Mouse (Mus musculus): ENCODE results near the gene Dcdc2c. TPM values are rescaled to one million over a fixed set of nuclear protein-coding genes. Genes with fewer than 3 reads are reported as not detected.

Gene Dcdc2c
- polyA plus RNA-seq, 1 experiment from 2014 or later, result not detected

- no peaks in the 10 kb centered on the region for H3K36me3 ChIP-seq
- WGBS, result 11% methylated on average over 19 of the region's 19 CpGs
- peak; percentile 79 for DNase-seq (ENCODE audit: low spot score)
- H3K4me3 ChIP-seq, result peak overlapping the region; percentile 44
- H3K4me1 ChIP-seq (replicated peaks), result peaks cover 17% of the 10 kb centered on the region
- peaks cover 6% of the 10 kb centered on the region; the same call in 1 of the 2 replicates for H3K9me3 ChIP-seq
- no peaks in the 10 kb centered on the region for H3K27me3 ChIP-seq (ENCODE audit: insufficient read depth, poor library complexity, severe bottlenecking)
- peak overlapping the region; percentile 89 for H3K27ac ChIP-seq
Measured at GRCm38 (mm10) chr12:28431832-28432728, 120.1 kb downstream of the Dcdc2c start.

GRCm38 (mm10) chr12:28429856-28430255 lies 122.3 kb downstream of the Dcdc2c start:
- Histone ChIP-seq H3K4me3 (no peak overlapping the region), H3K4me1 (replicated peaks) (peaks cover 9% of the 10 kb centered on the region), H3K9me3 (peaks cover 6% of the 10 kb centered on the region; the same call in 1 of the 2 replicates), H3K27me3 (ENCODE audit: insufficient read depth, poor library complexity, severe bottlenecking) (no peaks in the 10 kb centered on the region), H3K36me3 (no peaks in the 10 kb centered on the region), H3K27ac (no peak overlapping the region)
- DNase-seq (ENCODE audit: low spot score), result no peak
- WGBS, result 93% methylated on average over 5 of the region's 5 CpGs

DNA sequence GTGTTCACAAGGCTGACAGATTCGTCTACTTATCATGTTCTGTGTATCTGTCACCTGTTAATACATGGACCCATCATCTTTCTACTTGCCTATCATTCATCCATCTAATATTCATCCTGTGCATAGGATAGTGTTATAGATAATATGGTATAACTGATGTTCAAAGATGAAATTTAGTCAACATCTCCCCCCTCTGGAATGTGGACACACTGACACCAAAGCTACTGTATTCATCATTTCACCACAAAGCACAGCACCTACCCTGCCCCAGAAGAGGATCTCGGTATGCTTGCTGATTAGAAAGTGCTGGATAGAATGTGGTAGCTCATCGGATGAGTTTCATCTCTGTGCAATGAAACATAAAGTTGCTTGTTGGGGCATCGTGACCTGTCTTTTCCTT lies 135.2 kb downstream of the Dcdc2c start:
- Histone ChIP-seq H3K27ac (no peak overlapping the region), H3K27me3 (ENCODE audit: insufficient read depth, poor library complexity, severe bottlenecking) (no peaks in the 10 kb centered on the region), H3K4me3 (no peak overlapping the region), H3K36me3 (no peaks in the 10 kb centered on the region), H3K9me3 (peaks cover 4% of the 10 kb centered on the region; the same call in 1 of the 2 replicates), H3K4me1 (replicated peaks) (no peaks in the 10 kb centered on the region)
- 90% methylated on average over 4 of the region's 4 CpGs for WGBS
- no peak for DNase-seq (ENCODE audit: low spot score)

DNA sequence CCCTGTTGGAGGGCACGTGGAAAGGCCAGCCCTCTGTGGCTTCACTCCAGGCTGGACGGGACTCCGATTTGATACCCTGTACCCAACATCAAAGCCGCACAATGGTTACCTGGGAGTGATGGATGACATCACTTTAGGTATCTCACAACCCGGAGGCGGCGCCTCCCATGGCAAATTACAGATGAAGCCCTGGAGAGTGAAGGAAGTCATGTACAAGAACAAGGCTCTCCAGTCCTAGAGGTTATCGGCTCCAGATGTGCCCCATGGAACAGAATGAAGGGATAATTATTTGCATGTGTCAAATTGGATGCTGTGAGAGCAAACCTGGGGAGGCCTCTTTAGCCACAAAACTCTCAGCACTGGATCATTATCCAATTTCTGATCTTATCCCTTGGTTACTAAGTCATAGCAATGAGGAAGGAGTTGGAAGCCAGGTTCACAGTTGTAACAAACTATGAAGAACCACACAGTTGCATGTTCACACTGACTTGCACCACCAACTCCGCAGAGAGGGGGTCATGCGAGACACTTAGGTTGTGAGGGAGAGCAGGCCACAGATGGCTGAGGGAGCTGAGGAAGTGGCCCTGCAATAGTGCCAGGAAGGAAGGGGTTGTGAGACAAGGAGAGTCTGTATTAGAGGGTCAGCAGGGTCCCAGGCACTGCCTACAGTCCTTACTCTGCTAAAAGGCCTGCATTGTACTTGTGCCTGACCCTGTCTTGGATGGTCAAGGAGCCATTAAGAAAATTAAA lies 144.4 kb downstream of the Dcdc2c start:
- Histone ChIP-seq H3K9me3 (peaks cover 16% of the 10 kb centered on the region; the same call in 1 of the 2 replicates), H3K4me3 (no peak overlapping the region), H3K27me3 (ENCODE audit: insufficient read depth, poor library complexity, severe bottlenecking) (no peaks in the 10 kb centered on the region), H3K27ac (no peak overlapping the region), H3K4me1 (replicated peaks) (0 out of 2 replicates have a peak, but pooled peaks cover 5% of the 10 kb centered on the region), H3K36me3 (no peaks in the 10 kb centered on the region)
- DNase-seq (ENCODE audit: low spot score), result peak; percentile 36
- 75% methylated on average over 10 of the region's 10 CpGs for WGBS

GRCm38 (mm10) chr12:28402256-28402655 lies 149.9 kb downstream of the Dcdc2c start:
- 84% methylated on average over 4 of the region's 4 CpGs for WGBS
- Histone ChIP-seq H3K27ac (no peak overlapping the region), H3K36me3 (no peaks in the 10 kb centered on the region), H3K4me1 (replicated peaks) (no peaks in the 10 kb centered on the region), H3K4me3 (no peak overlapping the region), H3K9me3 (no peaks in the 10 kb centered on the region), H3K27me3 (ENCODE audit: insufficient read depth, poor library complexity, severe bottlenecking) (no peaks in the 10 kb centered on the region)
- no peak for DNase-seq (ENCODE audit: low spot score)

DNA sequence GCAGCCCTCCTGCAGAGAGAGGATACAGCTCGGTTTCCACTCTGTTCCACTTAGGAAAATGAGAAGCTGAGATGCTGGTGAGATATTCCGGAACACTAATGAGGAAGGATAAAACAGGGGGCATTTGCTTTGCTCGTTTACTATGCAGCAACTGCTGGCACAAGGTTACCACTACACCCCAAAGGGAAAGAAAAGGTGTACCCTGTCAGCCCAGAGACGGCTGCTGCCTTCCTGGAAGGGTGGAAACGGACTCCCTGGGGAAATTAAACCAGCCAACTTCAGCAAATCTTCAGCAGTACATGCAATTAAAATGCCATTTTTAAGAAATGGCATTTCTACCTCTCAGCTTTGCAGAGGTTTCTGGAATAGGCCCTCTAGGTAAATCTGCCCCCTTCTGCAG lies 150.8 kb downstream of the Dcdc2c start:
- Histone ChIP-seq H3K4me1 (replicated peaks) (no peaks in the 10 kb centered on the region), H3K9me3 (no peaks in the 10 kb centered on the region), H3K4me3 (no peak overlapping the region), H3K36me3 (no peaks in the 10 kb centered on the region), H3K27me3 (ENCODE audit: insufficient read depth, poor library complexity, severe bottlenecking) (no peaks in the 10 kb centered on the region), H3K27ac (peak overlapping the region; percentile 31; the same call in 1 of the 2 replicates)
- 69% methylated on average over 5 of the region's 5 CpGs for WGBS
- no peak for DNase-seq (ENCODE audit: low spot score)

DNA sequence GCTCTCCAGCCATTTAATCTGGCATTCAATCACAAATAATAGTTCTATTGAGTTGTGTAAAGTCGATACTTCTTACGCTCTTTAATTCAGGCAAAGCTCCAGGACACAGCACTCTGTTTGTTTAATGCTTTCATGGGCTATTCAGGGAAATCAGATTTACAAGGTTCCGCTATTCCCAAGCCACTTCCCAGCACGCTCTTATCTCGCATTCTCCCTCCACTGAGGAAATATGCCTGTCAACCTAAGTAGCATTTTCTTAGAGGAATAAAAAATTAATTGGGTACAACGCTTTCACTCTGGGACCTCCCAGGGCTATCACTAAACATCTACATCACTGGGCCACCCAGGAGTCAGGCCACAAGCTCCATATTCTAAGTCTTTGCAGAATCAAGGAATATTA lies 160.1 kb downstream of the Dcdc2c start:
- WGBS, result 54% methylated on average over 6 of the region's 6 CpGs
- peaks cover 6% of the 10 kb centered on the region for H3K9me3 ChIP-seq
- no peak for DNase-seq (ENCODE audit: low spot score)
- peaks cover 20% of the 10 kb centered on the region; the same call in 1 of the 2 replicates for H3K27me3 ChIP-seq (ENCODE audit: insufficient read depth, poor library complexity, severe bottlenecking)
- no peaks in the 10 kb centered on the region; the same call in 1 of the 2 replicates for H3K4me1 ChIP-seq (replicated peaks)
- no peak overlapping the region for H3K27ac ChIP-seq
- H3K4me3 ChIP-seq, result no peak overlapping the region
- no peaks in the 10 kb centered on the region for H3K36me3 ChIP-seq

Other genes with a start within 250 kb of the Dcdc2c start
- not detected in 2 replicates for gene Allc, start 30.1 kb upstream of the Dcdc2c start, polyA plus RNA-seq (2016; fragmentation: Nextera tagmentation; extraction: Ambion mirVana)
- 0.12 and 0.25 TPM in 2 replicates for gene Colec11, start 71.0 kb upstream of the Dcdc2c start, polyA plus RNA-seq (2016; fragmentation: Nextera tagmentation; extraction: Ambion mirVana)
- 571 and 654 TPM in 2 replicates for gene Rps7, start 83.6 kb upstream of the Dcdc2c start, polyA plus RNA-seq (2016; fragmentation: Nextera tagmentation; extraction: Ambion mirVana)
- 33.0 and 34.8 TPM in 2 replicates for gene Rnaseh1, start 97.2 kb upstream of the Dcdc2c start, polyA plus RNA-seq (2016; fragmentation: Nextera tagmentation; extraction: Ambion mirVana)
- 45.5 and 49.1 TPM in 2 replicates for gene Adi1, start 122.8 kb upstream of the Dcdc2c start, polyA plus RNA-seq (2016; fragmentation: Nextera tagmentation; extraction: Ambion mirVana)
- gene Trappc12, start 198.1 kb upstream of the Dcdc2c start, polyA plus RNA-seq (2016; fragmentation: Nextera tagmentation; extraction: Ambion mirVana), result 35.3 and 38.1 TPM in 2 replicates
- 44.2 and 55.2 TPM in 2 replicates for gene Eipr1, start 199.4 kb upstream of the Dcdc2c start, polyA plus RNA-seq (2016; fragmentation: Nextera tagmentation; extraction: Ambion mirVana)

All from hindbrain, embryonic 10.5 days (tissue).